ENCODE assay signal across 8 mouse cellular contexts in the genomic region with DNA sequence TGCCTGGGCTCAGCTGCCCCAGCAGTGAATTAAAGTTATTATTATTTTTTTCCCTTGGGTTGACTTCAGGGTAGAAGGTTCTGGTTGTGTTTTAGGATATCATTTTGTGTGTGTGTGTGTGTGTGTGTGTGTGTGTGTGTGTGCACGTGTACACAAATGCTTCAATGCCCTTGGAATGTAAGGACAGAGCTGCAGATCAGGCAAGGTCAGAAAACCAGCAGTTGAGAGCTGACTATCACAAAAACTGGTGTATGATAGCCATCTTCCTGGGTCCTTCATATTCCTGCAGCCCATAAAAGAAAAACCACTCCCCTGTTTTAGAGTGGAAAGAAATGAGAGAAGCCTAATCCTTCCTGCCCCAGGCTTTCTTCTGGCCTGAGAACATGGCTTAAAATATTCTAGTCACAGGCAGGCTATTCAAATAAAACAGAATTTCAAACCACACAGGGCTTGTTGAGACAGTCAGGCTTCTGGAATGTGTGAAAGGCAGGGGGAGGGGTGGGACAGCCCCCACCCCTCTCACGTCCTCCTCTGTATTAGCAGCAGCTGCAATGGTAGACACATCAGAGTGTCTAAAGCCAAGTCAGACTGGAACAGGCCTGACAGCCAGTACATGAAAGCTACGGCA.
DNase-seq lines count a peak whose midpoint lies in the region; ATAC-seq and TF ChIP-seq lines count a peak whose summit lies in the region.

No protein-coding gene starts in this region.

- H3K36me3 ChIP-seq in midbrain, embryonic 10.5 days: no peaks in the 10 kb centered on the region
- H3K36me3 ChIP-seq in thymus, adult 2 months (ENCODE audit: control insufficient read depth, insufficient read depth, low read length): no peaks in the 10 kb centered on the region
- no peaks in the 10 kb centered on the region for H3K36me3 ChIP-seq in intestine, postnatal 0 days (ENCODE audit: control insufficient read depth, insufficient read depth)

- H3K9me3 ChIP-seq in midbrain, embryonic 10.5 days (replicated peaks): no peaks in the 10 kb centered on the region
- H3K9me3 ChIP-seq in intestine, postnatal 0 days (ENCODE audit: control insufficient read depth): no peaks in the 10 kb centered on the region

- peaks cover 37% of the 10 kb centered on the region for H3K4me1 ChIP-seq in midbrain, embryonic 10.5 days
- H3K4me1 ChIP-seq in thymus, adult 2 months (replicated peaks; ENCODE audit: control insufficient read depth, insufficient read depth, low read length): no peaks in the 10 kb centered on the region
- H3K4me1 ChIP-seq in intestine, postnatal 0 days (replicated peaks; ENCODE audit: control insufficient read depth, insufficient read depth, low read length): no peaks in the 10 kb centered on the region

- H3K9ac ChIP-seq in intestine, postnatal 0 days (ENCODE audit: low read depth, low read length): no peak overlapping the region

- peak overlapping the region; percentile 82 for H3K27ac ChIP-seq in midbrain, embryonic 10.5 days (replicated peaks)
- H3K27ac ChIP-seq in thymus, adult 2 months (ENCODE audit: control insufficient read depth, insufficient read depth, low read length): no peak overlapping the region
- no peak overlapping the region for H3K27ac ChIP-seq in intestine, postnatal 0 days (ENCODE audit: low read depth, low read length)

- TF ChIP-seq CTCF in thymus, adult 2 months (IDR thresholded peaks at IDR 0.05; ENCODE audit: borderline replicate concordance, control insufficient read depth, extremely low read depth, insufficient read depth, low read length, poor library complexity): no peak
- TF ChIP-seq CTCF in intestine, postnatal 0 days (IDR thresholded peaks at IDR 0.05; ENCODE audit: low read depth): no peak

- no peak overlapping the region for H3K4me2 ChIP-seq in intestine, postnatal 0 days (replicated peaks; ENCODE audit: low read depth)

- 36% methylated on average over 3 of the region's 3 CpGs for WGBS in midbrain, embryonic 10.5 days
- WGBS in thymus, adult 2 months: 84% methylated on average over 3 of the region's 3 CpGs
- WGBS in intestine, postnatal 0 days: 32% methylated on average over 3 of the region's 3 CpGs

- intact Hi-C loops in gastrocnemius, postnatal 14 days (cut with DNase I; ENCODE audit: low total_unique reads): no loop called here
- intact Hi-C loops in gastrocnemius, postnatal 36 days (cut with DNase I): no loop called here
- intact Hi-C loops in heart, postnatal 14 days (cut with DNase I): no loop called here

- no peak for ATAC-seq in intestine, postnatal 0 days
- no peak for ATAC-seq in megakaryocyte-erythroid progenitor cell, adult 5-6 weeks (replicated peaks; ENCODE audit: low FRiP score, low TSS enrichment, poor library complexity, severe bottlenecking)

- no peak overlapping the region for H3K4me3 ChIP-seq in midbrain, embryonic 10.5 days
- no peak overlapping the region for H3K4me3 ChIP-seq in thymus, adult 2 months (ENCODE audit: control insufficient read depth, insufficient read depth, low read length)
- H3K4me3 ChIP-seq in intestine, postnatal 0 days (ENCODE audit: low read depth, low read length): no peak overlapping the region

- peaks cover 11% of the 10 kb centered on the region for H3K27me3 ChIP-seq in midbrain, embryonic 10.5 days (ENCODE audit: low read depth, poor library complexity, severe bottlenecking)
- H3K27me3 ChIP-seq in thymus, adult 2 months (ENCODE audit: control insufficient read depth, insufficient read depth, low read length): no peaks in the 10 kb centered on the region
- H3K27me3 ChIP-seq in intestine, postnatal 0 days (replicated peaks; ENCODE audit: control insufficient read depth, insufficient read depth, low read length): no peaks in the 10 kb centered on the region

- TF ChIP-seq POLR2A in thymus, adult 2 months (IDR thresholded peaks at IDR 0.05; ENCODE audit: control insufficient read depth, extremely low read depth, insufficient read depth, low read length, poor library complexity): no peak

- peak; percentile 11 for DNase-seq in gastrocnemius, postnatal 14 days
- no peak for DNase-seq in gastrocnemius, postnatal 36 days
- DNase-seq in NIH3T3 (ENCODE audit: low read depth): peak; percentile 70
- DNase-seq in heart, postnatal 14 days: peak; percentile 17
- DNase-seq in midbrain, embryonic 10.5 days (ENCODE audit: low spot score): peak; percentile 45
- no peak for DNase-seq in thymus, adult 2 months

Comparison
In these comparisons a context has a peak if more than half of its experiments do, and no peak if none do; other contexts are left out.
1. DNase-seq: peak in gastrocnemius, postnatal 14 days (single experiment), NIH3T3 (single experiment), heart, postnatal 14 days (2 of 2) and midbrain, embryonic 10.5 days (single experiment); none in gastrocnemius, postnatal 36 days (0 of 2) and thymus, adult 2 months (single experiment).